Mouse (Mus musculus) 416B (cell line): ENCODE results near the gene Tecr.
A peak's percentile ranks its signal among the peaks of the same experiment; 100 is the strongest.

ENCODE experiments used
- DNase-seq: peaks from one replicate; pipeline ENCODE4 v3.0.0; 2011; ENCODE audit warnings: low read depth

The Tecr gene

DNA sequence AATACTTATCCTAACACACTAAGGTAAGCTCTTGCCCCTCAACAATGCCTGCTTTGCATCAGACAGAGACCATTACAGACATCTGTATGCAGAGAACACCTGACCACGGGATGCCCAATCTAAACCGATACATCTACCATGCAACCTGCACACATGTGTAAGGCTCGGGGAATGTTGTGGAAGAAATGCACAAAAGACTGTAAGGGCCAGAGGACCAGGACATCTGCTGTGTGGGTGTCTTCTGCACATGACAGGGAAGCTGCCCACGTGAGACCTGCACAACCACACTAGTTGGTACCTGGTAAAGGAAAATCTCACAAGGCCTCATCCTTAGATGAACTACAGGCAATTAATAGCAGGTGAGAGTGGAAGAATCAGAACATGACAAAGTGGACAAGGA lies 44.5 kb downstream of the Tecr start:
- no peak for DNase-seq

DNA sequence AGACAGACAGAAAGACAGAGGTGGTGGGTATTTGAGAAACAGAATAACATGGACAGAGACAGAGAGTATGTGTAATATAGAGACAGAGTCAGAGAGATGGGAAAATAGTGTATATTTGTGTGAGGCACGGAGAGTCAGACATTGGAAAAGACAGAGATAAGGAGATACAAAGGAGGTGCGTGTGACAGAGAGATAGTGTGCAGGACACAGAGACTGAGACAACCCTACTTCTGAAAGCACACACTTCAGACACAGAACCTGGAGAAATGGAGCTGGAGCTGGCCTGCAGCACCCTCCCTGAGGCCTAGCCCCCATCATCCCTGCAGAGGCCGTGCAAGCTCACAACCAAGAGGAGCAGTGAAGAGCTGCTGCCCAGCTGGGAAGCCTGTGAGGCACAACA lies 45.1 kb downstream of the Tecr start:
- no peak for DNase-seq

DNA sequence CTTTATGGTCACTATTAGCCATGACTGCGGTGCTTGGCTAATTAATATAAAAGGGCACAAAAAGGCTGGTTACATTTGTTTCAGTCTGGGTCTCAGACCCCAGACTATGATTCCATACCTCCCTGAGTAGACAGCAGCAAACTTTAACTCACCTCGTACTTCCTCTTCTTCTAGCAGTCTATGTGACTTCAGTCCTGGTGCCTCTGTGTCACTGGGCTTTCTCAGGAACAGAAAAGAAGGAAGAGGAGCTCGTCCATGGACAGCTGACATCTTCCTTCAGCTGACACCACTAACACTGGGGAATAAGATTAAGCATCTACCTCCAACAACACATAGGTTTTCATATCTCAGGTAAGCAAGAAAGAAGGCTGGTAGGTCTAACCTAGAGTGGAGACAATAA lies 72.0 kb downstream of the Tecr start, which contains the start of gene Olfr370:
Olfr370 (plus strand) TSS at position 45 of the 400 bp plus-strand sequence.
- peak; percentile 7 for DNase-seq

DNA sequence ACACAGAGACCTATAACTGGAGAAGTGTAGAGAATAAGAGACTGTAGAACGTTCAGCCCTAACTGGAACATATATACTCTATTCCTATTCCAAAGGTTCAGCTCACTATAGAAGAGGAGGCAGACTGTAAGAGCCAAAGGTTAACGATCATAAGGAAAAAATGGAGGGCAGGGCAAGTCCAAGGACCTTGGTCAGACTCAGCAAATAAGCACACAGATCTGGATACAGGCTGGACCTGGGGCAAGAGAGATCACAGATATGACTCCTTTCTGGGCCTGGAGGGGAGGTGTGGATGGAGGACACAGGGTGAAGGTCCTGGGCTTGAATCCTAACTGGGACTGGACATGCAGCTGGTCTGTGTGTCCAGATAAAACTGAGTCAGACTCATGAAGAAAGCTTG lies 73.0 kb downstream of the Tecr start:
- DNase-seq = no peak
